Mouse (Mus musculus): ENCODE measurements around the gene Sct.
"Not testable (repeated sequence)": the region's sequence is repeated elsewhere in the genome, so short reads cannot be mapped to it uniquely, and the experiment has no call there.

The Sct gene

DNA sequence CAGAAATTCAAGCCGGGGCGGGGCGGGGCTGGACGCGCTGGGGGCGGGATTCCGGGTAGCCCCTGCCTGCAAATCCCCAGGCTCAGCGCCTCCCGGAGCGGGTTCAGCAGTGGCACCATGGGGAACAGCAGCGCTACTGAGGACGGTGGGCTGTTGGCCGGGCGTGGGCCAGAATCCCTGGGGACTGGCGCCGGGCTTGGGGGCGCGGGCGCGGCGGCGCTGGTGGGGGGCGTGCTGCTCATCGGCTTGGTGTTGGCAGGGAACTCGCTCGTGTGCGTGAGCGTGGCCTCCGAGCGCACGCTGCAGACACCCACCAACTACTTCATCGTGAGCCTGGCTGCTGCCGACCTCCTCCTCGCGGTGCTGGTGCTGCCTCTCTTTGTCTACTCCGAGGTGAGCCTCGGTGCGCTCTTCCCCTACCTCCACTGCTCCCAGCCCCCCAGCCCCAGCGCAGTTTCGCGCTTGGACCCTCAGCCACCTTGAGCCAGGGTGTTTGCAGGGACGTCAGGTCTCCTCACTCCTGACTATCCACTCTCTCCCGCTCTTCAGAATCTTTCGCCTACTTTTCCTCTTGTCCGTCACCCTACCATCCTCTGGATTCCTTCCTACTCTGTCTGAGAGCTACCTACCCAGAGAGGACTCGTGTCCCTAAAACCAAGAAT is 13.1 kb upstream of the Sct start, which contains the start of gene Drd4:
Gene Drd4, plus strand, starts transcription at position 86 of the 662 bp plus-strand sequence.
- DNase-seq (ENCODE audit: low read depth) = no peak

DNA sequence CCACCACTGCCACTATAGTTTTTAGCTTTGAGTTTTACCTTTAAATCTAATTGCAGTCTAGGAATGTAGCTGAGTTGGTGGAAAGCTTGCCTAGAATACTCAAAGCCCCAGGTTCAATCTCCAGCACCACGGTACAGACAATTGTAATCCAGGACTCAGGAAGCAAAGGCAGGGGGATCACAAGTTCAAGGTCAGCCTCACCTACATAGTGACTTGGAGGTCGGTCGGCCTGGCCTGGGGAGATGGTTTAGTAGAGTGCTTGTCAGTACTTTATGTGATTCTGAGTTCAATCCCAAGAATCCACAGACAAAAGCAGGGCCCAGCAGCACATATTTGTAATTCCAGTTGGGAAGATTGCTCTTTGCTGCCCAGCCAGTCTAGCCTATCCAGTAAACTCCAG is 9.1 kb upstream of the Sct start:
- no peak for DNase-seq (ENCODE audit: low read depth)

DNA sequence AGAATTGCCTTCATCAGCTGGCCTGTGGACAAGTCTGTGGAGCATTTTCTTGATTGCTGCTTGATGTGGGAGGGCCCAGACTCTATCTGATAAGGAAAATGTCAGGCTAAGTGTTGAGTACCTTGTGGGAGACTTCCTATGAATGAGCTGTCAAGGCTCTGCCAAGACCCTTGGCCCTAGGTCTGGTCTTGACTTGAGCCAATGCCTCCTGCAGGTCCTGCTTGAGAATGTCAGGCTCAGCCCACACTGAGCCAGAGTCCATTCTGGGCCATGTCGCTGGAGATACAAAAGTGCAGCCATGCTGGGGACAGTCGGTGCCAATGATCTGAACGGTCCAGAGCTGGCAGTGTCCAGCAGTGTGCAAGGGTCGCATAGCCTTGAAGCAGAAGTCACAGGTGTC is 3.8 kb upstream of the Sct start:
- no peak for DNase-seq (ENCODE audit: low read depth)

DNA sequence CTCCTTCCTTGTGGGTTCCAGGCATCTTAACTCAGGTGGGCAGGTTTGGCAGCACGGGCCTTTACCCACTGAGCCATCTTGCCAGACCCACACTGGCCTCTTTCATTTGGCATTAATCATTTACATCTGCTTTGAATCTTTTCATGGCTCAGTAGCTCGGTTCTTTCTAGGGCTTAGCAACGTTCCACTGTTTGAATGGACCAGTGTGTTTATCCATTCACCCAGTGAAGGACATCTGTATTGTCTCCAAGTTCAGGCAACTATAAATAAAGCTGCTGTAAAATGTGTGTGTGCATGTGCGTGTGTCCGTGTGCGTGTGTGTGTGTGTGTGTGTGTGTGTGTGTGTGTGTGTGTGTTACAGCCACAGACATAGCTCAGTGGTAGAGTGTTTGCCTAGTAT is 2.5 kb upstream of the Sct start:
- DNase-seq (ENCODE audit: low read depth) = no peak

DNA sequence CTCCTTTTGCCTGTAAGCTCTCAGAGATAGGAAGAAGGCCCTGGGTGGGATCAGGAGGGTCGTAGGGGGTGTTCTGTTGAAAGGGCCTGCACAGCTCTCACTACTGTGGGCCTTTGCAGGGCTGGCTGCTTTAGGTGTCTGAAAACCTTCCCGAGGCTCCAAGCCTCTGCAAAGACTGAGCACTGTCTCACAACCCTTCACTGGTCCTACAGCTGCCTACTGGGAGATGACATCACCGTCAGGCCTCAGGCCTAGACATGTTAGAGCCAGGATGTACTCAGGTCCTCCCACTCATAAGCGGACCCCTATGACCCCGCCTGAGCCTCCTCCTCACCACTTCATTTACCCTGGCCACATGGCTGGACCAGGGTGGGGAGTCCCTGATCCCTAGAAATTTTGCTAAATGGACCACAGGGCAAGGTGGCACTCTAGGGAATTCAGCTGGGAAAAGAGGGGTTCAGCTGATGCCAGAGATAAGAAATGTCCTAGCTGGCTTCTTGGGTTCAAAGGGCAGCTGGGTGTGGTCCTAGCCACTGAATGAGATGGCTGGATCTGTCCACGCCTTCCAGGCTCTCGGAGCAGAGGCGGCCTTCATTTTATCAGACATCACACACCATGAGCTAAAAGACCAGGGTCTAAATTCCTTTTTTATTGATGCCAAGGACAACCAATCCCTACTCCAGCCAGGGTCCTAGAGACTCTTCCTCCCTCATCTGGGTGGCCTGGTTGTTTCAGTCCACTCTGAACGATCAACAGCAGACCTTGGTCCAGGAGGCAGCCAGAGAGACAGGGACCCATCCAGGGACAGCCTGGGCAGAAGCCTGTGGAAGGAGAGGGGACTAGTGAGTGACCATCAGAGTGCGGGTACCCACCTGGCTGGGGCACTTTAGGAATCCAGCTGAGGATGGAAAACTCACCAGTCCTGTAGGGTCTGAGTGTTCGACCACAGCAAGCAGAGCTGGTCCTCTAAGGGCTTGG is 943 bp downstream of the Sct start:
- DNase-seq (ENCODE audit: low read depth) = no peak

DNA sequence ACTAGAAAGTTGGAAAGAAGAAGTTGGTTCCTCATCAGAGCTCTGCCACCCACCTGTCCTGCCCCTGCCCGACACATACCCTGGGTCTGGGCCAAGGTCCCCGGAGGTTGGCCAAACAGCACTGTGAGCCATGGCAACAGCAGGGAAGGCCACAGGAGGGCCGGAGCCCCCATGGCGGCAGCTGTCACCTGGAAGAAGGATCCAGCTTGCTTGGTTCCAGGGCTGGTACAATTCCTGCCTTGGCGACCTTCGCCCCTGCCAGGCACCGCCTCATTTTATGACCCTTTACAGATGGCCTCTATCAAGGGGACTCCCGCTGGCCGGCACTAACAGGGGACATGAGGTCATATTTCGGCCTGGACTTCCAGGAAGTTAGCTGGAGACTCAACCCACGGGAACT is 2.4 kb downstream of the Sct start, which contains the start of gene Cdhr5:
Gene Cdhr5, minus strand, starts transcription at position 241 of the 400 bp plus-strand sequence.
- DNase-seq (ENCODE audit: low read depth) = no peak

DNA sequence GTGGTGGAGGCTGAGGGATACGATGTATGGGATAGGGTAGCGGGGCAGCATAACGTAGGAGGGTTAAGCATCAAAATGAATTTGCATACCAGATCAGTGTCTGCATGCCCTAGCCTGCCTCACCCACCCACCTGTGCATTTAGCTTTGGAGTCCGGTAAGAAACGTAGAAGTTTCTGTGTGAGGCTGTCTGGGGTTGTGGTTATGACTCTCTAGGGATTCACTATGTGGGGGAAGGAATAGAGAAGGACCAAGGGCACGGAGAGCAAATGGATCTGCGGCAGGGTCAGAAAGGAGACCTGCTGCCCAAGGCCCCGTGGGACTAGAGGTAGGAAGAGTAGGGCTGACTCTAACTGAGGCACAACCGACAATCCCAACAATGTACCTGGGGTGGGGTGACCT is 3.6 kb downstream of the Sct start:
- DNase-seq (ENCODE audit: low read depth) = no peak

DNA sequence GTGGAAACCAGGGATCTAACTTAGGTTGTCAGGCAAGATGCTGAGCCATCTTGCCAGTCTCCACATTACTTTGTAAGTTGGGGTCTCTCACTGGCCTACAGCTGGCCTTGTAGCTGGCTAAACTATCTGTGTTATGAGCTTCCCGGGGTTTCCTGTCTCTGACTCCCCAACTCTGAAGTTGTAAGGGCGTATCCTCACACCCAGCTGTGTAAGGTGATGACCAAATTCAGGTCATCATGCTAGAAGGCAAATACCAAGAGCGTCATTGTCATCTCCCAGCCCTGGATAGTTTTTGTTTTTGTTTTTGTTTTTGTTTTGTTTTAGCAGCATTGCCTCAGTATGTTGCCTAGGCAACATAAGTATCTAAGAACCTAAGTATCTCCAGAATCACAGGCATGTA is 8.3 kb downstream of the Sct start:
- no peak for DNase-seq (ENCODE audit: low read depth)

DNA sequence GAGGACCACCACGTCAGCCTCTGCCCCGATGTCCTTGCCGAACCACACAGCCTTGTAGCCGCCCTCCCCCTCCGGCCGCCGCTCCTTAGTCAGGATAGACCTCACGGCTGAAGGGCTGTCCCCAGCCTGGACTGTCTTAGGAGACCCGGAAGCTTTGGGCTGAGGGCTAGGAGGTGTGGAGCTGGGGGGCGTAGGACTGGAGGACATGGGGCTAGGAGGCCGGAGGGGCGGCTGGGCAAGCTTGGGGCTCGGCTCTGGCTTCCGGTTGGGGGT is 9.7 kb downstream of the Sct start:
- no peak for DNase-seq (ENCODE audit: low read depth)

DNA sequence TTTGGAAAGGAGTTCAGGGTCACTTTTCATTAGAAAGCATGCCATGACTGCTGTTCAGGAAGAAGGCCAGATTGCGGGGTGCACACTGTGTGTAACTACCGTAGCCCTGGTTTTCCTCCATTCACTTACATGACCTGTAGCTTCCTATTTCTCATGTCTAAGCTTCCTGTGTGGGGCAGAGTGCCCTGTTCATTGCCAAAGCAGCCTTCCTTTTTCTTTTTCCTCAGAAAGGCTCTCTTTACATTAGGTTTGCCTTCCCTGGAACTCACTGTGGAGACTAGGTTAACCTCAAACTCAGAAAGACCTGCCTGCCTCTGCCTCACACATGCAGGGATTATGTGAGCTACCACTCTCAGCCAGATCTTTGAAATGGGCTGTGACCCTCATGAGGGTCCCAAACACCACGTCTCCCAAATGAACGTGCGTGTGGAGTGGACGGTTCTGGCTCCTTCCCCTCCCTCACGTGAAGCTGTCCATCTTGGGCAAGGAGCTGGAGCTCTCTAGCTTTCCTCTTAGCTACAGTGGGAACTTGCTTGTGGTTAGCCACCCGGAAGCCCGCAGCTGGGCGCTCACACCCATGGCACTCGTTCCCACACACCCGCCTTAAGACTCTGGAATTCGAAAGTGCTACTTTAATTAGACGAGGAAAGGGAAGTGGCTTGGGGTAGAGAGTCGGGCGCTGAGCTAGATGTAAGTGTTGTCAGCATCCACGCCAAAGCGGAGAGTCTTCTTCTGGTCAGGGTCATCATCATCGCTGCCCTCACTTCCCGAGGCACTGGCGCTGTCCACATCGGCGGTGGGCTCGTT is 10.3 kb downstream of the Sct start:
- no peak for DNase-seq (ENCODE audit: low read depth)

DNA sequence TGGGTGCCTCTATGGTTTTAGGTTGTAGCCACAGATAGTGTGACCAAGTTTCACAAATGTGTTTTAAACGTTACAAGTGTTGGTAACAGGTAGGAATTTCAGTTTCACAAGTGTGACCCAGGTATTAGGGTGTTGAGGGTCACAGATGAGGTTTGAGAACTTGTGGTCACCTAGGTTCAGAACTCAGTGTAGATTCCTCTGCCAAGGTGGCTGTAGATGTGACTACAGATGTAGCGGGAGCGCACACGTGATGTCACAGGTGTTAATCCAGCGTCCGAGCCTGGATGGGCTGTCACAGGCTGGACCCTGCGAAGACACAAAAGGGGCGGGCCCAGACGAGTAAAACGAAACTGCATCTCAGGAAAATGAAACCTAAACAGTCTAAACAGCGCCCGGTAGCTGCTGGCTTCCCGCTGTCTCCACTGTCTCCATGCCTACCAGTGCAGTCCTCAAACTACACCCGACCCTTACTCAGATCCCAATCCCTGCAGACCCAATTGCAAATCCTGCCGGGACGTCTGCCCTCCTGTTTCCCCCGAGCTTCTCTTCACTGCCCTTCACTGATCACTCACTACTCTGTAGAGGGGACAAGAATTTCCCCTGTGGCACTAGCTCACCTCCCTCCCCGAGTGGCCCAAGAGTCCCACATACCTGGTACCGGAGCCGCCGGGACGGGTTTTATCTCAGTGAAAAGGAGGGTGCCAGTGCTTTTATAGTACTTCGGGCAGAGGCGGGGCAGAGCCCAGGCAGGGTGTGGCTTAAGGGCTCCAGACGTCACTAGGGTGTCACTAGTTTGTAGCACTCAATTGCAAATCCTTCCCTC is 13.0 kb downstream of the Sct start, which contains the start of gene Irf7:
Gene Irf7, minus strand, starts transcription at position 743 of the 823 bp plus-strand sequence.
- DNase-seq (ENCODE audit: low read depth) = peak; percentile 69

DNA sequence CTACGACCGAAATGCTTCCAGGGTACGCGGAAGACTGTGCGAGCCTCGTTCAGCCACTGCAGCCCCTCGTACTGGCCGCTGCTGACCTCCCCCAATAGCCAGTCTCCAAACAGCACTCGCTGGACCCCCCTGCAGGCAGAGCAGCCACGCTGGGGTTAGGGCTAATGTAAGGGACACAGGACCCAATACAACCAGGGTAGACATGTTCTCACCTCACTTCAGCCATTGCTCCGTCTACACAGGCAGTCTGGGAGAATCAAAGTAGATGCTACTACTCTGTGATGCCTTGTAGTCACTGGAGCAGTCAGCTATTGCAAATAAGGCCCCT is 13.6 kb downstream of the Sct start:
- peak; percentile 14 for DNase-seq (ENCODE audit: low read depth)

DNA sequence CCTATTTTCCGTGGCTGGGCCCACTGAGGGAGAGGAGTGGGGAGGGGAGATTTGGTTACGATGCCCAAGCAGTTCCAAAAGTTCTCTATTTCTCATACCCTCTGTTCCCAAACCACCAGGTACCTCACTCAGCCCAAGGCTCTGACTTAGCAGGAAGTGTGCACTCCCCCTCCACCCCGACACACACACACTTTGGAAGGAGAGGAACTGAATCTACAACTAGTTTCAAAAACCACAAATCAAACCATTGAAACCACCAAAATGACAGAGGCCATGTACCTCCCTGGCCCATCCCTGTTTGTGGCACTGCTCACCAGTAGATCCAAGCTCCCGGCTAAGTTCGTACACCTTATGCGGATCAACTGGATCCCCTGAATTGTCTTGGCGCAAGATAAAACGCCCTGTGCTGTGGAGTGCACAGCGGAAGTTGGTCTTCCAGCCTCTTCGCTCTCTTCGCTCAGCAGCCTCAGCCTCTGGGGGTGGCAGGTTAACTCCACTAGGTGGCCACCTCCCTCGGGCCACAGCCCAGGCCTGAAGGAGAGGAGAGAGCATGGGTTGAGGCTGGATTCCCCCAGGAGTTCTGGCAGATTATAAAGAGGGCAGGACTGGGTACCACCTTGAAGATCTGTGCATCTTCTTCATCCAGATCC is 14.0 kb downstream of the Sct start:
- peak; percentile 40 for DNase-seq (ENCODE audit: low read depth)

DNA sequence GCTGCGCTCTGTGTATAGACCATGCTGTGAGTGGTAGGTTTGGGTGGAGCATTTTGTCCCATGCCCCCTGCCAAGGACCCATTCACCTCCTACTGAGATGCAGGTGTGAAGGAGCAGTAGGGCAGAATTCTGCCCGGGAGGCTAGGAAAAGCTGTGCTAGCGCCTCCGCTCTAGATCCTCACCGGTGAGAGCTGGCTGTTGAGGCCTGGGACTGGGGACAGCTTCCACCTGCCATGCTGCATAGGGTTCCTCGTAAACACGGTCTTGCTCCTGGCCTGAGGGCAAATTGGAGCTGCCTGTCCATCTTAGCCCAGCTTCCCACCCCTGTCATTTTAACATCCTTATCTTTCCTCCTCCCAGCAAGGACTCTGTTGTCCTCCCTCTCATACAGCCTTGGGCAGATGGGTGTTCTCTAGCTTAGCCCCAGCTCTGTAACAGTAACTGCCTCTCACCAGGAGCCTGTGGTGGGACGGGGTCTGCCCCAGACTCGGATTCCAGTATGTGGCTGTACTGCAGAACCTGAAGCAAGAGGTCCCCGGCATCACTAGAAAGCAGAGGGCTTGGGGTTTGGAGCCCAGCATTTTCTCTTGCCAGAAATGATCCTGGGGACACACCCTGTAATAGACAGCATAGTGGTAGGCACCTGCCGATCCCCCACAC is 14.8 kb downstream of the Sct start:
- DNase-seq (ENCODE audit: low read depth) = no peak

DNA sequence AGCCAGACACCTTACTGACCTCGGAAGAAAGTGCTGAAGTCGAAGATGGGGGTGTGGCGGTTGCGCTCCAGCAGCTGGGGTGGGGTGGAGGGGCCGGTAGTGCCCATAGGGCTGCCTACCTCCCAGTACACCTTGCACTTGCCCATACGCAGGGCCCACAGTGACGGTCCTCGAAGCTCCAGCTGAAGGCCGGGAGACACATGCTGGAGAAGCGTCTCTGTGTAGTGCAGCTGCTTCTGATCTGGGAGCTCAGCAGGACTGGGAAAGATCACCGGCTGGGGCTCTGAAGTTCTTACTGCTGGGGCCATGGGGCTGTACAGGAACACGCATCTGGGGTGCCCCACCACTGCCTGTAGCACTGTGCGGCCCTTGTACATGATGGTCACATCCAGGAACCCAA is 15.3 kb downstream of the Sct start:
- DNase-seq (ENCODE audit: low read depth) = no peak

DNA sequence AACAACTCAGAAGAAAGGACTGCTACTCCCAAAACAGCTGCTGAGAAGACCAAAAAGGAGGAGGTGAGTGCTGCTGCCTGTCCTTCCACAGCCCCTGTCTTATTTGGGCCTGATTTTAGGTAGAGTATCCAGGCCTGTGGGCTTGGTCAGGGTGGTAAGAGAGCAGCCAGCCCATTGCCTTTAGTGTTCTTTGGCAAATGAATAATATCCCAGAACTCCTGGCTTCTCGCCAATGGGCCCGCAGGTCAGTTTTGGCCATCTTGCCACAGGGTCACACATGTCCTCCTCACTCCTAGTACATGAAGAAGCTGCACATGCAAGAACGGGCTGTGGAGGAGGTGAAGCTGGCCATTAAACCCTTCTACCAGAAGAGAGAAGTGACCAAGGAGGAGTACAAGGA is 17.5 kb downstream of the Sct start:
- DNase-seq (ENCODE audit: low read depth) = no peak

DNA sequence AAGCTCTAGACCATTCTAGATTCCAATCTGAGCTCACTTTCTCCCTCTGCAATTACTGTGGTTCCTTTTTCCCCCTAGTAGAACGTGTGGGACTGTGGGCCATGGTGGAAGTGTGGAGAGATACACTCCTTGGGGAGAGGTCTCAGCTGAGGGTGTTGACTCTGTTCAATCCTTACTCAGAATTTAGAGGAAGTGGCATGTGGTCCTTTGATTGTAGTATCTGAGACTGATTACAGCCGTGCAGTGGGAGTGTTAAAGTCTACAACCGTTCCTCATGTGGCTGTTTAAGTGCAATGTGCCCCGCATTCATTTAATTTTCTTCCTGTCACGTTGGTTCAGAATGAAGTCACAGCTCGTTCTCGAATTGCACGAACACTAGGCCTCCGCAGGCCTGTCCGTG is 22.8 kb downstream of the Sct start:
- DNase-seq (ENCODE audit: low read depth) = no peak

DNA sequence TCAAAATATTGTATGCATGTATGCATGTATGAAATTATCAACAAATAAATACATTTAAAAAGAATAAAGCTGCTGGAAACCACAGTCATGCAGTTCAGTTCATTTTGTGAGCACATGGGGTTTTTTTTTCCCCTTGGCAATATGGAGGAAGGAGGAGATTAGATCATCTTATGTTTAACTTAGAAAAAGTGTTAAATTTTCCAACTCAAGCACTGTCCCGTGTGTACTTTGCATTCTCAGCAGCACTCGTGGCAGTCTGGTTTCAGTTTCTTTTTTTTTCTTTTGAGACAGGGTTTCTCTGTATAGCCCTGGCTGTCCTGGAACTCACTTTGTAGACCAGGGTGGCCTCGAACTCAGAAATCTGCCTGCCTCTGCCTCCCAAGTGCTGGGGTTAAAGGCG is 28.4 kb downstream of the Sct start:
- DNase-seq (ENCODE audit: low read depth) = not testable (repeated sequence)

DNA sequence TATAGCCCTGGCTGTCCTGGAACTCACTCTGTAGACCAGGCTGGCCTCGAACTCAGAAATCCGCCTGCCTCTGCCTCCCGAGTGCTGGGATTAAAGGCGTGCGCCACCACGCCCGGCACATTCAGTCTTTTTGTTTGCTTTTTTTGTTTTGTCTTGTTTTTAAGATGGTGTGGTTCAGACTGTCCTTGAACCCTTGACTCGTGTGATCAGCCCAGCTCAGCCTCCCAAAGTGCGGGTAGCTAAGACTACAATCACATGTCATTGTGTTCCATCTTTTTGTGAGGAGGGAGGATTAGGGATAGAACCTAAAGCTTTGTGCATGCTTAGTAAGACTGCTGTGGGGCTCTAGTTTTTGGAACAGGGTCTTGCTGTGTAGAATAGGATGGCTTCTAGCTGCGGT is 47.4 kb downstream of the Sct start:
- no peak for DNase-seq (ENCODE audit: low read depth)

DNA sequence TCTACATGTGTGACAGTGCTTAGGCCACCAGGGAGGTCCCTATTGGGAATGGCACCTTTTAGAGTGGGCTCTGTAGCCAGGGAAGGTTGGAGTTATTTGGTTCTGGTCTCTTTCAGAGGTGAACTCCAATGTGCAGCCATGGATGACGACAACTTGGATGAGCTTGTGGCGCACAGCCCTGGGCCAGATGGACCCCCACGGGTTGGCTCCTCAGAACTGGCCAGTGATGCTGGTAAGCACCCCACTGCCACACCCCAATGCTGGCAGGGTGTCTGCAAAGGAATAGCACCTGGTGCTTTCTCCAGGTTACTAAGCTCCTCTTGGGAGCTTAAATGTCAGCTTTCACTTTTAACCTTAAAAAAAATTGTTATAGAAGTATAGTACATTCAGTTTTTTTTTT is 47.8 kb downstream of the Sct start:
- DNase-seq (ENCODE audit: low read depth) = no peak

DNA sequence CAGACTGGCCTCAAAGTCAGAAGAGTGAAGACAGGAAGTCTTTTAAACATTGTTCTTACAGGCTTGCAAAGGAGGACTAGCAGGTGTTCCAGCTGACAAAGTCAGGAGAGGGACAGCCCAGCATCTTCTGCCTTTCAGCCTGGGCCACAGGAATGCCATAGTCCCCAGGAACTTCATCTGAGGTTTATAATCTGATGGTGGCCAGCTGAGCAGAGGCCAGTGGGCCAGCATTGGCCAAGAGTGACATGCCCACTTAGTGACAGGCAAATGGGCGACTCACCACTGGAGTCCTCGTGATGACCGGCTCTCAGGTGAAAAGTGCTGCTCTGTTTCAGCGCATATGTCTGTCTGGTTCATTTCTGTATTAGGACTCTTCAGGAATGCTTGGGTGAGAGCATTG is 48.4 kb downstream of the Sct start:
- DNase-seq (ENCODE audit: low read depth) = no peak

All from c-Kit-positive CD71-positive TER-119-negative erythroid progenitor cells, embryonic 14.5 days (primary cell).